Mouse (Mus musculus) midbrain, embryonic 15.5 days (tissue): ENCODE data around the gene Ube2t. TPM values are rescaled to one million over a fixed set of nuclear protein-coding genes. Genes with fewer than 3 reads are reported as not detected.

Experiments used
- ATAC-seq: fragments of 200-750 bp; cut with Nextera tagmentation; replicated peaks from 2 replicates; pipeline ENCODE4 v1.8.0; 2017; ENCODE audit warnings: moderate TSS enrichment
- H3K27ac ChIP-seq: fragments of 300-500 bp; sonication (generic); 2 replicates; pipeline ENCODE4 v1.5.1; 2015; ENCODE audit warnings: mild to moderate bottlenecking, inconsistent platforms
- H3K27me3 ChIP-seq: fragments of 300-500 bp; sonication (generic); replicated peaks from 2 replicates; pipeline ENCODE4 v1.6.1; 2015; ENCODE audit warnings: inconsistent platforms
- H3K36me3 ChIP-seq: fragments of 300-500 bp; sonication (generic); replicated peaks from 2 replicates; pipeline ENCODE4 v1.6.1; 2015; ENCODE audit warnings: inconsistent platforms
- H3K4me1 ChIP-seq: fragments of 300-500 bp; sonication (generic); 2 replicates; pipeline ENCODE4 v1.6.1; 2015; ENCODE audit warnings: inconsistent platforms
- H3K4me2 ChIP-seq: fragments of 300-500 bp; sonication (generic); 2 replicates; pipeline ENCODE4 v1.6.1; 2015; ENCODE audit warnings: inconsistent platforms, mild to moderate bottlenecking, moderate library complexity
- H3K4me3 ChIP-seq: fragments of 300-500 bp; sonication (generic); 2 replicates; pipeline ENCODE4 v1.5.1; 2015; ENCODE audit warnings: mild to moderate bottlenecking, inconsistent platforms
- H3K9ac ChIP-seq: fragments of 300-500 bp; sonication (generic); 2 replicates; pipeline ENCODE4 v1.6.1; 2015; ENCODE audit warnings: mild to moderate bottlenecking, inconsistent platforms
- H3K9me3 ChIP-seq: fragments of 300-500 bp; sonication (generic); 2 replicates; pipeline ENCODE4 v1.6.1; 2016; ENCODE audit warnings: inconsistent platforms
- WGBS: fragments of 180-500 bp; shearing (Covaris S2); methylation state at CpG from one replicate; pipeline ENCODE4 v1.1.7; 2015; ENCODE audit warnings: mixed read lengths; 5-methylcytosine and 5-hydroxymethylcytosine counted together
- polyA plus RNA-seq: library from polyadenylated mRNA; unstranded; fragments of >200 nt; fragmentation: Nextera tagmentation; extraction: Ambion mirVana; gene quantifications from 2 replicates; pipeline ENCODE4 v1.2.1, GENCODE M21; 2015

The Ube2t gene
- polyA plus RNA-seq, 1 experiment from 2014 or later, result 10.4 TPM

DNA sequence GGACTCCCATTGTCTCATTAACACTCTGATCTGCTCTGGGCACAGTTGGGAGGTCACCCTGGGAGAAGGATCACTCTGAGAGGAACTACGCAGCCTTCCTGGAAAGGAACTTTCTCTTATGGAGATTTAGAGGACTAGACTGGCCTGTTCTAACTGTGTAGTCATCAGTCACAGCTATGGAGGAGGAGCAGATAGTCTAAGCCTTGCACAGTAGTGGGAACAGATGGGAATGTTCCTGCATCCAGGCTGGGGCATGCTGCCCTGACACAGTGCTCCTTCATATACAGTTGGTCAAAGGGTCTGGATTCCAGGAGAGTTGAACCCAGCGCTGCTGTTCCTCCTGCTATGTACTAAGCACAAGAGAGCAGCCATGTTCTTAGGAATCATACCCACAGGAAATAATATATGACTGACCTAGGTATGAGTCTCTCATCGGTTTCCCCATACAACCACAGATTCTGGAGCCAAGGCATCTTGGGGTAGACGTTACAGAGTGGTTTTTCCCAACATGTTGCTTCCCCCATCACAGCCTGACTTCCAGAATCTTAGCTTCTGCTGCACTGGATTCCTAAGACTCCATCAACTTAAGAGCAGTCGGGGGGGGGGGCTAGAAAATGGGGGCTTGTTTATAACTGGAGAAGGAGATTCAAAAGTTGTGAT lies 58.0 kb downstream of the Ube2t start:
- no peaks in the 10 kb centered on the region for H3K27me3 ChIP-seq
- ATAC-seq, result 0 out of 2 replicates have a peak, but pooled peaks have one; percentile 24
- no peak overlapping the region for H3K4me3 ChIP-seq
- peaks cover 25% of the 10 kb centered on the region for H3K4me1 ChIP-seq
- H3K36me3 ChIP-seq, result no peaks in the 10 kb centered on the region
- no peaks in the 10 kb centered on the region for H3K9me3 ChIP-seq
- H3K27ac ChIP-seq, result no peak overlapping the region
- no peak overlapping the region for H3K9ac ChIP-seq
- H3K4me2 ChIP-seq, result no peak overlapping the region
- 85% methylated on average over 5 of the region's 5 CpGs for WGBS

DNA sequence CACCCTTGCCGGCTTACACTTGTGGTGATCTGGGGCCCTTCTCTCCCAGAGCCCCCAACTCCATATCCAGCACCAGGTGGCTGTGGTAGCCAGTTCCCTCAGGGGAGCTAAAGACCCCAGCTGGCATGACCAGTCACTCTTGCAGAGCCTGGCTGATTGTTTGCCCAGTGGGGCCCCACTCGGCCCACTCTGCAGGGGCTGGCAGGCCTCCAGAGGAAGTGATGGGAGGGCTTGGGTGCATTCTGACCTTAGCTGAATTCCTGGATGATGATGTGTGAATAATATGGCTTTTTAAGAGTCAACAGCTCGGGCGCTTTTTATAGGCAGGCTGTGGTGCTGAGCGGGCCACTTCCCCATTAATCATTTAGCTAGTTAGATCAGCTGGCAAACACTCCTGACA lies 58.6 kb downstream of the Ube2t start:
- no peaks in the 10 kb centered on the region for H3K27me3 ChIP-seq
- no peaks in the 10 kb centered on the region for H3K36me3 ChIP-seq
- H3K4me1 ChIP-seq, result peaks cover 25% of the 10 kb centered on the region
- no peak overlapping the region for H3K4me3 ChIP-seq
- H3K9me3 ChIP-seq, result no peaks in the 10 kb centered on the region
- 42% methylated on average over 5 of the region's 5 CpGs for WGBS
- H3K9ac ChIP-seq, result no peak overlapping the region
- no peak overlapping the region for H3K27ac ChIP-seq
- ATAC-seq, result no peak
- H3K4me2 ChIP-seq, result no peak overlapping the region

DNA sequence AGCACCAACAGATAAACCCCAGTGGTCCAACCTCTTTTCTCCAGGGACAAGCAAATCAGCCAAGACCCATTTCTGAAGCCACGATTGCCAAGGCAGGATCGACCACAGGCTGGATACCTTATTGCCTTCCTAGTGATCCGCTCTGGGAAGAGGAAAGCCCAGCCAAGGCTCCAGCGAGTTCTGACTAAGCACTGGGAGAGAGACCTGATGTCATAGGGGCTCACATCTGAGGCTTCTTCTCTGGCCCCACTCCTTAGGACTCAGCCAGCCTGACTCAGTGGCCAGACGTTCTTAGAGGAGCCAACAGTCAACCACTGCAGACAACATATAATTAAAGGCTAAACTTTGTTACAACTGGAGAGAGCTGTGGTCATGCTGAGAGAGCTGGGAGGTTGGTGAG lies 59.6 kb downstream of the Ube2t start:
- 85% methylated on average over 5 of the region's 5 CpGs for WGBS
- no peaks in the 10 kb centered on the region for H3K27me3 ChIP-seq
- no peak overlapping the region for H3K27ac ChIP-seq
- no peak for ATAC-seq
- no peaks in the 10 kb centered on the region for H3K36me3 ChIP-seq
- H3K4me1 ChIP-seq, result peaks cover 25% of the 10 kb centered on the region
- no peak overlapping the region for H3K9ac ChIP-seq
- no peak overlapping the region for H3K4me3 ChIP-seq
- no peak overlapping the region for H3K4me2 ChIP-seq
- H3K9me3 ChIP-seq, result no peaks in the 10 kb centered on the region

DNA sequence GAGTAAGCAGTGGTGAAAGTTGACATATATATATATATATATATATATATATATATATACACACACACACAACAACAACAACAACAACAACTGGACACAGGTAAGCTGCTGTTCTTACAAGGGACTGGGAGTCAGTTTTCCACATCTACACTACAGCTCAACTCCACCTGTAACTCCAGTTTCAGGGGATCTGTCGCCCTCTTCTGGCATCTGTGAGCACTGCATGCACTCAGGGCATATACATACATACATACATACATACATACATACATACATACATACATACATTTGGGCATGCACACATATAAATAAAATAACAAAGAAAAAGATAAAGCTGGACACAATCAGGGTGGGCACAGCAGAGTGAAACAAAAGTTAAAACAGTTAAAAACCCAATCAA lies 61.2 kb downstream of the Ube2t start:
- WGBS, result 71% methylated on average over 1 of the region's 1 CpGs
- no peak for ATAC-seq

More for the DNA sequence above, 61.2 kb downstream of the Ube2t start:
- Histone ChIP-seq H3K4me2 (no peak overlapping the region), H3K27ac (no peak overlapping the region), H3K9me3 (no peaks in the 10 kb centered on the region), H3K27me3 (no peaks in the 10 kb centered on the region), H3K9ac (no peak overlapping the region), H3K4me1 (peaks cover 22% of the 10 kb centered on the region), H3K4me3 (no peak overlapping the region), H3K36me3 (no peaks in the 10 kb centered on the region)

Other genes with a start within 250 kb of the Ube2t start
- 14.1 and 15.7 TPM in 2 replicates for gene Ppp1r12b, start 6.6 kb upstream of the Ube2t start, polyA plus RNA-seq
- gene Lgr6, start 142.7 kb downstream of the Ube2t start, polyA plus RNA-seq, result 0.77 and 1.0 TPM in 2 replicates
- 0.34 and 0.50 TPM in 2 replicates for gene Ptpn7, start 170.1 kb downstream of the Ube2t start, polyA plus RNA-seq
- 401 and 406 TPM in 2 replicates for gene Arl8a, start 184.3 kb downstream of the Ube2t start, polyA plus RNA-seq
- 0.87 and 1.2 TPM in 2 replicates for gene Gpr37l1, start 205.1 kb downstream of the Ube2t start, polyA plus RNA-seq